1 mouse cellular context compared by ENCODE assay signal in the genomic region with DNA sequence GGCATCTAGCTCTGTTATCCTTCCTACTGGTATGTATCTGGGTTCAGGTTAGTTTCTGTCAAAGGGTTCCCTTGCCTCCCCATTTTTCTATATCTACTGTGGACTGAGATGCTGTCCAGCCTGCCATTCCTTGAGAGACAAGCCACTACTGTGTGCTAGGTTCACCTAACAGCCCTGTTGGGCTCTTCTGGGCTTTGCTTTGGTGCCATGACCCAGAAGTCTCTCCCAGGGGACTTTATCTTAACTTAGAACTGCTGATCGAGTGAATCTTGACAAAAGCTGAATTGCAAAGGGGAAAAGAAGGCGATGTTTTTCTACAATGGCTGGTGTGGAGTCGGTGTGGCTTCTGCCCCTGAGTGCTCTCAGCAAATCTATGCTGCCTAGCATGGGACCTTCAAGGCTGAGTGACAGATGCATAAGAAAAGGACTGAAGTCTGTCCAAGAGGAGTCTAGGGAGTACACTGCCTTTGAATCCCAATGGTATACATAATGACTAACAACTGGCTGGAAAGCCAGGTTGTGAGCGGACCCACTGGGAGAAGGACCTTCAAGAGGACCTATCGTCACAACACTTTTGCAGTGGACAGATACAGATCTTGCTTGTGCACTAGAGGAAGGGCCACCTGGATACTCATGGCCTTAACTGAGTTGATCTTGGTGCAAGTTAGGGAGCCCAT.
TF ChIP-seq lines count a peak whose summit lies in the region.

No protein-coding gene starts in this region.

TF ChIP-seq in MEL, 35 proteins besides CTCF, POLR2A, EP300 and RAD21:
- no peak for TF ChIP-seq NELFE (IDR thresholded peaks at IDR 0.05; ENCODE audit: low read depth, low read length)
- no peak for TF ChIP-seq GATA1 (IDR thresholded peaks at IDR 0.05; ENCODE audit: low read depth, low read length)
- no peak for TF ChIP-seq RCOR1 (IDR thresholded peaks at IDR 0.05; ENCODE audit: low read depth, low read length)
- TF ChIP-seq TAL1 (IDR thresholded peaks at IDR 0.05; ENCODE audit: low read length) = no peak
- TF ChIP-seq MYC (IDR thresholded peaks at IDR 0.05; ENCODE audit: low read depth, low read length) = no peak
- no peak for TF ChIP-seq POLR2AphosphoS2 (IDR thresholded peaks at IDR 0.05; ENCODE audit: low read length)
- TF ChIP-seq ETS1 (IDR thresholded peaks at IDR 0.05; ENCODE audit: low read depth, low read length) = no peak
- TF ChIP-seq ZKSCAN1 (IDR thresholded peaks at IDR 0.05; ENCODE audit: low read depth, low read length) = no peak
- no peak for TF ChIP-seq SIN3A (IDR thresholded peaks at IDR 0.05; ENCODE audit: low read length)
- TF ChIP-seq KAT2A (conservative IDR thresholded peaks at IDR 0.05; ENCODE audit: low read depth, low read length) = no peak
- TF ChIP-seq TCF12 (IDR thresholded peaks at IDR 0.05; ENCODE audit: low read depth, low read length) = no peak
- TF ChIP-seq ZC3H11A (IDR thresholded peaks at IDR 0.05; ENCODE audit: low read depth, low read length) = no peak
- no peak for TF ChIP-seq ZNF384 (IDR thresholded peaks at IDR 0.05; ENCODE audit: low read depth, low read length)
- no peak for TF ChIP-seq MAFK (IDR thresholded peaks at IDR 0.05; ENCODE audit: borderline replicate concordance, low read depth, low read length)
- TF ChIP-seq USF1 (IDR thresholded peaks at IDR 0.05; ENCODE audit: low read depth, low read length) = no peak
- no peak for TF ChIP-seq E2F4 (IDR thresholded peaks at IDR 0.05; ENCODE audit: borderline replicate concordance, low read depth, low read length)
